Mouse (Mus musculus) urinary bladder, postnatal 4 days (tissue): Measurements from ENCODE around the gene 0610030E20Rik.
A peak's percentile ranks its signal among the peaks of the same experiment; 100 is the strongest.

ENCODE experiments used
- DNase-seq, 2 experiments: peaks; one replicate each; pipeline ENCODE4 v3.0.0; 2021 to 2022; ENCODE audit warnings: low spot score in 2 of 2

0610030E20Rik gene

DNA sequence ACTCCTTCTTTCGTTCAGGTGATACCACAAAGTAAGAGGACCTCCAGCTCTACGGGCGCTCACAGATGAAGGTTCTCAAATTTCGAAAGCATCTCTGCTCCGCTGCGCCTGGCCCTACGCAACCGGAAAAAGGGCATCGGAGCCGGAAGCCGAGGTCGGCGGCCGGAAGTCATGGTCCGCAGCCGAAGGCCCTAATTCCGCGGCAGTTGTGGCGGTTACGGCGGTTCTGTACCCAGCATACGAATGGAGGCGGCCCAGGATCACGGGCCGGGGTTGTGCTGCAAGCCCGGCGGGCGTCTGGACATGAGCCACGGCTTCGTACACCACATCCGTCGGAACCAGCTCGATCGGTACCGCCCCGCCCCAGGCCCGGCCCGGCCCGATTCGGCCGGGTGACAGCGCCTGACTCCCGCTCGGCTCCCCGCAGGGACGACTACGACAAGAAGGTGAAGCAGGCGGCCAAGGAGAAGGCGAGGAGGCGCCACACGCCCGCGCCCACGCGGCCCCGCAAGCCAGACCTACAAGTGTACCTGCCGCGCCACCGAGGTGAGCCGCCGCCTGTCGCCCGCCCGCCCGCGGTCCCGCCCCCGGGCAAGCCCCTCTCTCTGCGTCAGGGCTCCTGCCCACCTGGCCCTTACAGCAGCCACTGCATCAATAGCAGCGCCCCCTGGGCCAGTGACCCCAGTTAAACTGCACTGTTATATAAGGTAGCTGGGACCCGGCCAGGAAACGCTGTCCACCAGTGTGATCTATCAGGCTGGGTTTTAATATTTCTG lies at the start of gene 0610030E20Rik:
Gene 0610030E20Rik (plus strand): TSS at position 152 of the 776 bp plus-strand sequence.
- DNase-seq = peak; percentile 66 to 75

- no peak for DNase-seq
These were observed 49.3 kb upstream of the 0610030E20Rik start for GRCm38 (mm10) chr6:72297825-72298224.

DNA sequence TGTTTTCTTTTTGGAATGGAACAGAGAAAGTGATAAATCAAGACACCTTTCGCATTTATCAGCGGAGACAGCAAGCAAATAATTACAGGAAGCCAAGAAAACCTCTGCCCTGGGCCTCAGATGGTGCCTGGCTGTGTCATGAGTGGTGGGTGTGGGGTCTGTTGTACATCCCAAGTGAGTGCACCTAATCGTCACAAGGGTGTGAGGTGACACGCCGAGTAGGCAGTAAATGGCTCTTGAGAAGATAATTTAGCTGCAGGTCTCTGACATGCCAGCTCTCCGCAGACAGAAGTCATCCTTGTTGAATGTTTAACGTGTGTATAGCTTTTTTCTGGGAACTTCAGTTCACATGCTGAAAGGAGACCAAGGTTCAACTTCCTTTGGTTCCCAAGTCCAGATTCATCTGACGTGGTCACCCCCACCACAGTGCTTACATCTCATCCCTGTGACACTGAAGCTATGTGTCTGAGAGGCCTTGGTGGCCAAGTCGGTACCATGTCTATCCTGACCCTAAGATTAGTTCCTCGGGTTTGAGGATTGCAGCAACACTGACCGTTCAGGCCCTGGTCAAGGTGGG lies 44.7 kb upstream of the 0610030E20Rik start:
- DNase-seq = no peak

GRCm38 (mm10) chr6:72303510-72303909 lies 43.6 kb upstream of the 0610030E20Rik start:
- no peak for DNase-seq

GRCm38 (mm10) chr6:72312198-72312597 lies 34.9 kb upstream of the 0610030E20Rik start:
- DNase-seq = no peak

DNA sequence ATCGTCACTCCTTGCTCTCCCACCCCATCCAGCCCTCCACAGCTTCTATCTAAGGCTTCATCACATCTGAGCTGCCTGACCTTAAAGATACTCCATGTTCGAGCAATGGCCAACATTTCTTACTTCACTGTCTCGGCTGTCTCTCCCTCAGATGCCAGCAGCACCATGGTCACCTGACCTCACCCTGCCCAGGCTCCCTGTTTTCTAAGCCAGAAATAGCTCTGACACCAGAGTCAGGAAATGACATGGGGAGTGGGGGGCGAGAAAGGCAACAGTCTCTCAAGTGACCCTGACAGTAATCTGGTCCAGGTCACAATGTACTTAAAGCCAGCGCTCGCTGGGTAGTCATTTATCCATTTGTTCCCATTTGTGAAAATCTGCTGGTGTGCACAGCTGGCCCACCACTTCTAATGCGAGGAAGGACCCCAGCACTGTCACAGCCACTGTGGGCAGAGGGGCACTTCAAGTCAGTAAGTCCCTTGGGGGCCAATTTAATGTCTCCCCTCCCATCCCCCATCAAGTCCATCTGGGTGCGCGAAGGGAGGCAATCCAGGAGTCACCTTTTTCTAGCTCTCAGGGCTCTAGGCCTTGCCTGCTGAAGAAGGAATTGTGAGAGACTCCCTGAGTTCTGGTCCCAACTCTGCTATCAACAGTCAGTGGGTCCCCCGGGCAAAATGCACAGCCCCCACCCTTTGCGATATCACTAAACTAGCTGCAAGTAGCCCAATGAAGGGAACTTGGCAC lies 33.8 kb upstream of the 0610030E20Rik start:
- no peak for DNase-seq

- DNase-seq = no peak
These were observed 31.7 kb upstream of the 0610030E20Rik start for GRCm38 (mm10) chr6:72315384-72315783.

GRCm38 (mm10) chr6:72316044-72316443 lies 31.1 kb upstream of the 0610030E20Rik start:
- no peak for DNase-seq

GRCm38 (mm10) chr6:72318440-72318839 lies 28.7 kb upstream of the 0610030E20Rik start:
- DNase-seq = no peak

DNA sequence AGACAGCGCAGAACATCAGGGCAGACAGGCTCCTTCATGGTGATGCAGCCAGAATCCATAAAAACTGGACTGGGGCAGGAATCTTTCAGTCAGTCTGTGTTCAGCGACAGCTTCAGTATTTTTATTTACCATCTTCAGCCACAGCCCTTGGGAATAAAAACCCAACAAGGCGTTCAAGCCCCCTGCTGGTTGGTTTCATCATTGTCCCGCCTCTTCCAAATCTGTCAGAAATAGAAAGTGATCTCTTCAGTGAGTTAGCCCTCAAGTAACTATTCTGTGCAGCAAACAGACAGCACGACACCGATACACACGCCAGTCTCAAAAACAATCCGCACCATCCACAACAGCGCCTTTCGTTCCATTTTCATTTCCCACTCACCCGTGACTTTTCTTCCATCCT lies 28.1 kb upstream of the 0610030E20Rik start:
- no peak for DNase-seq

GRCm38 (mm10) chr6:72322936-72323335 lies 24.2 kb upstream of the 0610030E20Rik start:
- no peak for DNase-seq

DNA sequence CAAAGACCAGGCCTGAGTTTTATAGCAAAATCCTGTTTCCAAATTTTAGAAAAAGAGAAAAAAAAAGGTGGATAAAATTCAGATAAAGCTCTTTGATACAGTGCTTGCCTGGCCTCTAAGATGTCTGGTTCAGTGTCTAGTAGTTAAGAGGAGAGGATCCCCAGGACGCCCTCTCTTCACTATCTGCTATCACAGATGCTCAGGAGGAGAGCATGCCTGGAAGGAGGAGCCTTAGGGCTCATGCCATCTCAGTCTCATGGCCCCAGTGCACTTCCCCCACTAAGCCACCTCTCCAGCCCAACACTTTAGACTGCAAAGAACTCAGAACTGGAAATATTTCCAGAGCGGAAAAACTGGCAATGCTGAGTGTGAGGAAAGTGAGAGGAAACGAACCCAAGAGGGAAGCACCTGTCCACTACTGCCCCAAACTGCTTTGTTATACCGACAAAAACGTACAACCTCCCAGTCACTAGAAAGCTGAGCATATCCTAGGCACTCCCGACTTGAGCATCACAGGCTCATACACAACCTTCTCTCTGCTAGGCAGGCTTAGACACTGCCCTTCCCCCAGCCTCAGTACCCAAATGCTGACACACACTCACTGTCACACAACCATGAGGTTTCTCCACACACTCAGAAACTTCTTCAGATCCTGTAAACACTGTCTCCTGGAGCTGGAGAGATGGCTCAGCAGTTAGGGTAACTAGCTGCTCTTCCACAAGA lies 23.2 kb upstream of the 0610030E20Rik start:
- no peak for DNase-seq

- DNase-seq = no peak
These were observed 20.8 kb upstream of the 0610030E20Rik start for GRCm38 (mm10) chr6:72326274-72326673.

- DNase-seq = no peak
These were observed 18.1 kb upstream of the 0610030E20Rik start for GRCm38 (mm10) chr6:72329019-72329418.

DNA sequence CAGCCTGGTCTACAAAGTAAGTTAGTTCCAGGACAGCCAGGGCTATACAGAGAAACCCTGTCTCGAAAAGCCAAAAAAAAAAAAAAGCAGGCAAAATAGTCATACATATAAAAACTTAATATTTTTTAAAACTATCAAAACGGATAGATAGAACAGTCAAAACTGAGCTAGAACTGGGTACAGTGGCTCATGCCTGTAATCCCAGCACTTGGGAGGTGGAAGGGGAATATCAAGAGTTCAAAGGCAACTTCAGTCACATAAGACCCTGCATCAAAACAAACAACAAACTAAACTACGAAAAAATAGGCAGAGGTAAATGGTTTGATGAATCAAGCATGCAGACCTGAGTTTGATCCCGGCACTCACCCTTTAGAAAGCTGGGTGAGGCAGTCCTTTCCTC lies 17.0 kb upstream of the 0610030E20Rik start:
- no peak for DNase-seq

DNA sequence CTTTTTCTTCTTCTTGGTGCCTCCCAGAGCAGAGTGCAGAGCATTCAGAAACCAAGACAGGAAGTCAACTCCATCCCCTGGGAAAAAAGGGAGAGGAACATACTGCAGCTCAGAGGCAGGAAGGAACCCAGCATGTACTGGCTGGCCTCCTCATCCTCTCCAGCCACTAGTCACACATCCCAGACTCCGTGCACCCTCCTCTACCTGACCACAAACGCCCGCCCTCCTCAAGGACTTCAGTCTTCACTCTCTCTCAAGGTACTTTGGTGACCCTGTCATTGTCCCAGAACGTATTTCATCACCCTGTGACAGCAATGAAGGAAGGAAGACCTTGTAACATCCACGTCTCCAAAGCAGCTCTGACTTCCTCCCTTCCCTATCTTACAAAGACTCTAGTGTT lies 14.0 kb upstream of the 0610030E20Rik start:
- DNase-seq = no peak

DNA sequence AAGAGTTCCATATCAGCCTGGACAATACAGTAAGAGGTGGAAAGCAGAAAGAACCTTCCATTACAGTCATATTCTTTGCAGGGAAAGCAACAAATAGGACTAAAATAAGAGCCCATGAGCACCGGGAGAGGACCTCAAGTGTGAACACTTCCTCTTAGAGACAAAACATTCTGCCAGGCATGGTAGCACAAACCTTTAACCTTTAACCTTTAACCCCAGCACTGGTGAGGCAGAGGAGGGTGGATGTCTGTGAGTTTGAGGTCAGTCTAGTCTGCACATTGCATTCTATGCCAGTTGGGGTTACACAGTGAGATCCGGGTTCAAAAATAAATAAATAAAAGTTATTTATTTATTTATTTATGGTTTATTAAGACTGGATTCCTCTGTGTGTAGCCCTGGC lies 6.6 kb upstream of the 0610030E20Rik start:
- no peak for DNase-seq

DNA sequence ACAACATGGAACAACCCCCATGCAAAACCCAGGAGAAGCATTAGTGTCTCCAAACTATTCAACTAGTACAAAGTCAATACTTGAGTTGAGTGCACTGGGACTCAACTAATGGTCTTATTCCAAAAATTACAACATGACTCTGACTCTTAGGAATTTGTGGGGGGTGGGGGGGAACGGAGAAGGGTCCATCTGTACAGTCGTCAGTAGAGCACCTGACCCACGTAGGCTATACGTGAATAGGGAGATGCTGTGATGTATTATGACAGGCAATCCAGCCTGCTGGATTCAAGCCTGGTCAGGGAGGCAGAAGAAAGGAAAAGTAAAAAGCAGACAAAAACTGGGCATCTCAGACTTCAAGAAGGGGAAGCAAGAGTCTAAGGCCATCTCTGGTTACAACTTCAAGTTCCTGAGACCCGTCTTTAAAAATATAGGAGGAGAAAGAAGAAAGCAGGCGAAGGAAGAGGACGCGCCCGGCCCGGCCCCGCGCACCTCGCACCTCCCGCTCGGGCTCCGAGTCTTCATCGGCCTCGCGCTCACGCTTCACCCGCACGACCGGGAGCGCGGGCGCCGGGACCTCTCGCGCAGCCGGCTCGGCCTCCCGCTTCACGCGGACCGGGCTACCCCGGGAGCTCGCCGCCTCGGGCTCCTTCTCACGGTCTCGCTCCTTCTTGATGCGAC lies 2.6 kb upstream of the 0610030E20Rik start:
- no peak for DNase-seq

GRCm38 (mm10) chr6:72345074-72345567 lies 2.0 kb upstream of the 0610030E20Rik start, which contains the start of gene Usp39:
TSS of gene Usp39 (minus strand) at chr6:72345184.
- DNase-seq = peak; percentile 87 to 92

DNA sequence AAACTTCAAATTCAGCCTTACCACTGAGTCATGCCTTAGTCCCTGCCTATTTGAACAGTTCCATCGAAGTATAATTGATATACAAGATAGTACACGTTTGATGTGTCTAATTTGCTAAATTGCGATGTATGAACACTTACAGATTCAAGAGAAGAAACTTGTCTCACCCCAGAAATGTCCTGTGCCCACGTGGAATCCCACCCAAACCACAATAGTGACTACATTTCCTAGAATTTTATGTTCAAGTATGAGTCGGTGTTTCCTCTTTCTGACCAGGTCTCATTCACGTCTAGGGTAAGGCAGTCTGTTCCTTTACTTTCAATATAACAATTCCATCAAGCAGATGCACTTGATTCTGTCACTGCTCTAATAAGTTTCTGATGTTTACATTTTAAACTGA lies 1.5 kb upstream of the 0610030E20Rik start:
- DNase-seq = no peak

GRCm38 (mm10) chr6:72346261-72346660 lies 856 bp upstream of the 0610030E20Rik start:
- DNase-seq = no peak
